Mouse (Mus musculus): ENCODE results near the gene Syngr1. TPM values are rescaled to one million over a fixed set of nuclear protein-coding genes. Genes with fewer than 3 reads are reported as not detected.
A peak's percentile ranks its signal among the peaks of the same experiment; 100 is the strongest.

Gene Syngr1
- polyA plus RNA-seq, 1 experiment from 2014 or later, result 10.3 TPM

GRCm38 (mm10) chr15:80082661-80083275, 8.4 kb upstream of the Syngr1 start:
- peak overlapping the region; percentile 93 for H3K4me2 ChIP-seq (ENCODE audit: low read depth, low read length)
- under 1% methylated on average over 21 of the region's 21 CpGs for WGBS (ENCODE audit: insufficient replicate concordance)
- H3K27ac ChIP-seq (ENCODE audit: low read depth), result peak overlapping the region; percentile 96
- no peaks in the 10 kb centered on the region for H3K9me3 ChIP-seq (ENCODE audit: low read length)
- peak overlapping the region; percentile 93 for H3K4me3 ChIP-seq (ENCODE audit: low read depth, low read length)
- H3K9ac ChIP-seq (replicated peaks), result peak overlapping the region; percentile 87
- no peak for TF ChIP-seq EP300 (IDR thresholded peaks at IDR 0.05; ENCODE audit: low read depth)
- no peak for TF ChIP-seq CTCF (IDR thresholded peaks at IDR 0.05; ENCODE audit: low read depth)
- no peaks in the 10 kb centered on the region for H3K27me3 ChIP-seq (ENCODE audit: insufficient read depth, low read length)
- DNase-seq (no peak), ATAC-seq (0 out of 2 replicates have a peak, but pooled peaks have one; percentile 14)
- H3K4me1 ChIP-seq (ENCODE audit: insufficient read depth), result peaks cover 28% of the 10 kb centered on the region
- H3K36me3 ChIP-seq (replicated peaks; ENCODE audit: insufficient read depth, low read length), result peaks cover 47% of the 10 kb centered on the region

- Histone ChIP-seq H3K9ac (replicated peaks) (peak overlapping the region; percentile 87), H3K36me3 (replicated peaks; ENCODE audit: insufficient read depth, low read length) (peaks cover 42% of the 10 kb centered on the region), H3K27me3 (ENCODE audit: insufficient read depth, low read length) (no peaks in the 10 kb centered on the region), H3K27ac (ENCODE audit: low read depth) (peak overlapping the region; percentile 96), H3K4me1 (ENCODE audit: insufficient read depth) (peaks cover 28% of the 10 kb centered on the region), H3K4me3 (ENCODE audit: low read depth, low read length) (peak overlapping the region; percentile 93), H3K9me3 (ENCODE audit: low read length) (no peaks in the 10 kb centered on the region), H3K4me2 (ENCODE audit: low read depth, low read length) (peak overlapping the region; percentile 93)
- DNase-seq, result peak; percentile 99
- WGBS (ENCODE audit: insufficient replicate concordance), result under 1% methylated on average over 30 of the region's 30 CpGs
- TF ChIP-seq EP300 (IDR thresholded peaks at IDR 0.05; ENCODE audit: low read depth) (peak; percentile 92), CTCF (IDR thresholded peaks at IDR 0.05; ENCODE audit: low read depth) (peak; percentile 47)
- peak; percentile 90 for ATAC-seq
These were observed 7.8 kb upstream of the Syngr1 start for GRCm38 (mm10) chr15:80083276-80083731.

DNA sequence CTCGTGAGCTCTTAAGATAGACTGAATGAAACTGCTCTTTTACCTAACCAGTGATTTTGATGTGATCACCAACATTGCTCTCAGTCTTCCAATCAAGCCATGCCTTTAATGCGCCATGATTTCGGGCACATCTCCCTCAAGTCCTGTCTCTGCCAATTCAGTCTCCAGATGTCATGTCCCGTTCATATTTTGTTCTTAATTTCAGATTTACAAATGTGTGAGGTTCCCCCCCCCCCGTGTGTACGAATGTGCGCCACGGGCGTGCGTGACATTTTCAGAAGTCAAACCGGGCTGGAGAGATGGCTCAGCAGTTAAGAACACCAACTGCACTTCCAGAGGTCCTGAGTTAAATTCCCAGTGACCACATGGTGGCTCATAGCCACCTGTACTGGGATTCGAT, 7.4 kb upstream of the Syngr1 start:
- no peak for TF ChIP-seq CTCF (IDR thresholded peaks at IDR 0.05; ENCODE audit: low read depth)
- no peak for TF ChIP-seq EP300 (IDR thresholded peaks at IDR 0.05; ENCODE audit: low read depth)
- Histone ChIP-seq H3K9me3 (ENCODE audit: low read length) (no peaks in the 10 kb centered on the region), H3K27me3 (ENCODE audit: insufficient read depth, low read length) (no peaks in the 10 kb centered on the region), H3K27ac (ENCODE audit: low read depth) (peak overlapping the region; percentile 96), H3K9ac (replicated peaks) (peak overlapping the region; percentile 61), H3K4me1 (ENCODE audit: insufficient read depth) (peaks cover 28% of the 10 kb centered on the region), H3K36me3 (replicated peaks; ENCODE audit: insufficient read depth, low read length) (peaks cover 38% of the 10 kb centered on the region), H3K4me3 (ENCODE audit: low read depth, low read length) (peak overlapping the region; percentile 93), H3K4me2 (ENCODE audit: low read depth, low read length) (peak overlapping the region; percentile 93)
- ATAC-seq (peak; percentile 12), DNase-seq (no peak)
- WGBS (ENCODE audit: insufficient replicate concordance), result 1% methylated on average over 12 of the region's 12 CpGs

GRCm38 (mm10) chr15:80087406-80088012, 3.6 kb upstream of the Syngr1 start:
- H3K36me3 ChIP-seq (replicated peaks; ENCODE audit: insufficient read depth, low read length), result no peaks in the 10 kb centered on the region
- peaks cover 28% of the 10 kb centered on the region for H3K4me1 ChIP-seq (ENCODE audit: insufficient read depth)
- H3K27me3 ChIP-seq (ENCODE audit: insufficient read depth, low read length), result peaks cover 11% of the 10 kb centered on the region
- TF ChIP-seq EP300 (IDR thresholded peaks at IDR 0.05; ENCODE audit: low read depth) (peak; percentile 99), CTCF (IDR thresholded peaks at IDR 0.05; ENCODE audit: low read depth) (no peak)
- no peak overlapping the region for H3K9ac ChIP-seq (replicated peaks)
- peak overlapping the region; percentile 55; the same call in 1 of the 2 replicates for H3K27ac ChIP-seq (ENCODE audit: low read depth)
- H3K4me3 ChIP-seq (ENCODE audit: low read depth, low read length), result no peak overlapping the region
- ATAC-seq, result peak; percentile 35
- no peak for DNase-seq
- H3K9me3 ChIP-seq (ENCODE audit: low read length), result no peaks in the 10 kb centered on the region
- WGBS (ENCODE audit: insufficient replicate concordance), result 53% methylated on average over 9 of the region's 9 CpGs
- H3K4me2 ChIP-seq (ENCODE audit: low read depth, low read length), result no peak overlapping the region

GRCm38 (mm10) chr15:80088637-80089036, 2.5 kb upstream of the Syngr1 start:
- DNase-seq (peak; percentile 93), ATAC-seq (peak; percentile 52)
- H3K4me3 ChIP-seq (ENCODE audit: low read depth, low read length), result no peak overlapping the region
- peaks cover 28% of the 10 kb centered on the region for H3K4me1 ChIP-seq (ENCODE audit: insufficient read depth)
- no peaks in the 10 kb centered on the region for H3K9me3 ChIP-seq (ENCODE audit: low read length)
- H3K9ac ChIP-seq (replicated peaks), result no peak overlapping the region
- 30% methylated on average over 4 of the region's 4 CpGs for WGBS (ENCODE audit: insufficient replicate concordance)
- no peak overlapping the region for H3K4me2 ChIP-seq (ENCODE audit: low read depth, low read length)
- no peak for TF ChIP-seq EP300 (IDR thresholded peaks at IDR 0.05; ENCODE audit: low read depth)
- TF ChIP-seq CTCF (IDR thresholded peaks at IDR 0.05; ENCODE audit: low read depth), result peak; percentile 94
- no peak overlapping the region for H3K27ac ChIP-seq (ENCODE audit: low read depth)
- no peaks in the 10 kb centered on the region for H3K36me3 ChIP-seq (replicated peaks; ENCODE audit: insufficient read depth, low read length)
- peaks cover 14% of the 10 kb centered on the region for H3K27me3 ChIP-seq (ENCODE audit: insufficient read depth, low read length)

GRCm38 (mm10) chr15:80090155-80090554, 979 bp upstream of the Syngr1 start:
- no peak for TF ChIP-seq EP300 (IDR thresholded peaks at IDR 0.05; ENCODE audit: low read depth)
- TF ChIP-seq CTCF (IDR thresholded peaks at IDR 0.05; ENCODE audit: low read depth), result no peak
- Histone ChIP-seq H3K4me1 (ENCODE audit: insufficient read depth) (peaks cover 28% of the 10 kb centered on the region), H3K9me3 (ENCODE audit: low read length) (no peaks in the 10 kb centered on the region), H3K4me2 (ENCODE audit: low read depth, low read length) (peak overlapping the region; percentile 96), H3K4me3 (ENCODE audit: low read depth, low read length) (0 out of 2 replicates have a peak overlapping the region, but pooled peaks have one; percentile 65), H3K27me3 (ENCODE audit: insufficient read depth, low read length) (peaks cover 14% of the 10 kb centered on the region), H3K9ac (replicated peaks) (peak overlapping the region; percentile 70), H3K27ac (ENCODE audit: low read depth) (no peak overlapping the region; the same call in 1 of the 2 replicates), H3K36me3 (replicated peaks; ENCODE audit: insufficient read depth, low read length) (no peaks in the 10 kb centered on the region)
- WGBS (ENCODE audit: insufficient replicate concordance), result 78% methylated on average over 11 of the region's 11 CpGs
- DNase-seq, result no peak
- no peak for ATAC-seq

All from liver, postnatal 0 days (tissue).